In the genomic region with DNA sequence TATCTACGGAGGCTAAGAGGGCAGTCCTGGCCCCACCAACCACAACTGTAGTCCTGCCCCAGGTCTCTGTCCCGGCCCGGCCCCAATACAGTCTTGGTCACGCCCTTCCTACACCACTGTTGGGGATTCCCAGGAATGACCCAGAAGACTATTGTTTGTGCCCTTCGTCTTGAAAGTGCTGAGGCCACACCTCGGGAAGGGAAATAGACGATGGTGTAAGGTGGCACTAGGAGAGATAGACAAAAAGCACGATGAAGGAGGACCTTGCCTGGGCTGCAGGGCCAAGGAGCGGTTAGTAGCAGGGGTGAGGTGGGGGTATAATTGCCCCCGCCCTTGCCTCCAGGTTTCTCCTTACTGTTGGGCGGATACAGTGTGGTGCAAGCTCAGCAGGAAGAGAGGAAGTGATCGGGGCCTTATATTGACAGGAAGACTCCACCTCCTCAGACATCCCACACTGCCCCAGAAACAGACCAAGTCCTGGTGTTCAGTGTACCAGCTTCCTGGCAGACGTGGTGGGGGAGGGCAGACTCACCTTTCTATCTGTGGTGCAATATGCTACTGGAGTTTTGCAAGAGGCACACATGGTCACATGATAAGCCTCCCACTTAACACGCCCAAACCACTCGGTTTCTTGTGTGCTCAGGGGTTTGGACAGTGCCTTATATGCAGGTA, we compare ENCODE assay signal across 10 mouse cellular contexts. TPM values are rescaled to one million over a fixed set of nuclear protein-coding genes. Genes with fewer than 3 reads are reported as not detected.
DNase-seq lines count a peak whose midpoint lies in the region; ATAC-seq and TF ChIP-seq lines count a peak whose summit lies in the region.
"Had no signal": no experiment of that assay in that cellular context is flagged by ENCODE, and none has a peak within 500 bp of the region (broad histone marks: within the 10 kb centered on the region; RNA-seq: fewer than 3 reads in every experiment).

A gene (minus strand): TSS at position 501 of the 672 bp plus-strand sequence.

- peak; percentile 70; the same call in 1 of the 2 replicates for TF ChIP-seq EP300 in ES-Bruce4 (IDR thresholded peaks at IDR 0.05; ENCODE audit: insufficient read depth, low read depth, low read length)

- H3K79me2 ChIP-seq in C2C12 (ENCODE audit: control insufficient read depth, insufficient read depth), result no peaks in the 10 kb centered on the region

- TF ChIP-seq CTCF in C2C12 (IDR thresholded peaks at IDR 0.05; ENCODE audit: control insufficient read depth, insufficient read depth, insufficient read length) (no peak), ES-Bruce4 (IDR thresholded peaks at IDR 0.05; ENCODE audit: low read depth, low read length) (no peak)

- H3K27me3 ChIP-seq in C2C12 (ENCODE audit: control insufficient read depth, insufficient read depth, insufficient read length), result no peaks in the 10 kb centered on the region
- H3K27me3 ChIP-seq in ES-Bruce4 (ENCODE audit: control insufficient read depth, insufficient read depth, low read length, poor library complexity, severe bottlenecking), result peaks cover 2% of the 10 kb centered on the region; the same call in 1 of the 2 replicates
- H3K27me3 ChIP-seq in intestine, embryonic 16.5 days (replicated peaks; ENCODE audit: control insufficient read depth, insufficient read depth, low read length), result no peaks in the 10 kb centered on the region

- 57% methylated on average over 15 of the region's 15 CpGs for WGBS in intestine, embryonic 16.5 days

- H3K36me3 ChIP-seq in C2C12 (ENCODE audit: control insufficient read depth, insufficient read depth) (no peaks in the 10 kb centered on the region), ES-Bruce4 (ENCODE audit: control insufficient read depth, insufficient read depth, low read length, poor library complexity, severe bottlenecking) (no peaks in the 10 kb centered on the region)
- no peaks in the 10 kb centered on the region for H3K36me3 ChIP-seq in intestine, embryonic 16.5 days (ENCODE audit: control insufficient read depth, insufficient read depth, low read length)

- DNase-seq in layer of hippocampus, postnatal 36 days, result no peak
- no peak for DNase-seq in right cerebral cortex, adult 2 months (ENCODE audit: low spot score in 2 of 2)
- no peak for DNase-seq in left cerebral cortex, postnatal 36 days (ENCODE audit: low spot score in 2 of 2)
- DNase-seq: kidney, postnatal 36 days had no signal

- no peak for TF ChIP-seq POLR2A in ES-Bruce4 (IDR thresholded peaks at IDR 0.05; ENCODE audit: insufficient read depth, low read length)

- intact Hi-C loops in left cerebral cortex, postnatal 36 days (cut with DNase I), result no loop called here

- peak; percentile 90 for ATAC-seq in intestine, embryonic 16.5 days
- ATAC-seq in megakaryocyte progenitor cell, adult 5-6 weeks (replicated peaks; ENCODE audit: poor library complexity), result peak; percentile 97
- no peak for ATAC-seq in frontal cortex, adult (ENCODE audit: low TSS enrichment)

- H3K4me1 ChIP-seq in ES-Bruce4 (ENCODE audit: control insufficient read depth, insufficient read depth, low read length), result peaks cover 17% of the 10 kb centered on the region
- H3K4me1 ChIP-seq in intestine, embryonic 16.5 days (ENCODE audit: control insufficient read depth, insufficient read depth, low read length), result peaks cover 15% of the 10 kb centered on the region

- peaks cover 7% of the 10 kb centered on the region for H3K9me3 ChIP-seq in ES-Bruce4 (replicated peaks; ENCODE audit: control insufficient read depth, insufficient read depth, low read length, poor library complexity, severe bottlenecking)
- no peaks in the 10 kb centered on the region for H3K9me3 ChIP-seq in intestine, embryonic 16.5 days (ENCODE audit: control insufficient read depth, low read length)

- peak within 1 kb of the TSS; percentile 27; the same call in 1 of the 2 replicates for H3K4me2 ChIP-seq in intestine, embryonic 16.5 days (ENCODE audit: low read depth, low read length)

- H3K4me3 ChIP-seq in C2C12 (ENCODE audit: insufficient read depth, poor library complexity, severe bottlenecking), result no peak within 1 kb of the TSS
- H3K4me3 ChIP-seq in ES-Bruce4 (ENCODE audit: low read depth, low read length), result peak within 1 kb of the TSS; percentile 26; the same call in 1 of the 2 replicates
- peak within 1 kb of the TSS; percentile 21 for H3K4me3 ChIP-seq in intestine, embryonic 16.5 days (ENCODE audit: low read length)

- no peaks in the 10 kb centered on the region for H3K79me3 ChIP-seq in C2C12 (ENCODE audit: low read depth)

- H3K9ac ChIP-seq in ES-Bruce4 (ENCODE audit: low read depth, poor library complexity, severe bottlenecking), result no peak within 1 kb of the TSS
- peak within 1 kb of the TSS; percentile 48 for H3K9ac ChIP-seq in intestine, embryonic 16.5 days (ENCODE audit: low read depth, low read length)

- peak within 1 kb of the TSS; percentile 7 for H3K27ac ChIP-seq in ES-Bruce4 (ENCODE audit: insufficient read depth, low read length)
- H3K27ac ChIP-seq in intestine, embryonic 16.5 days (ENCODE audit: low read length), result peak within 1 kb of the TSS; percentile 92

- no peak within 1 kb of the TSS for H3ac ChIP-seq in C2C12 (ENCODE audit: control insufficient read depth, insufficient read length, low read depth)

TF ChIP-seq in C2C12, 6 proteins besides CTCF, POLR2A, EP300 and RAD21:
- peak; percentile 15 for TF ChIP-seq CEBPB (IDR thresholded peaks at IDR 0.05; ENCODE audit: low read depth)
- no peak for TF ChIP-seq MYOD1 (IDR thresholded peaks at IDR 0.05; ENCODE audit: control insufficient read depth, insufficient read length, low read depth)
- TF ChIP-seq MYOG (IDR thresholded peaks at IDR 0.05; ENCODE audit: control insufficient read depth, extremely low read depth, insufficient read length), result no peak

RNA-seq across cellular contexts. Expression of the gene that starts here (rescaled TPM):
- polyA plus RNA-seq in C2C12 (2012; fragmentation: generic; extraction: Trizol) (0.09 TPM), ES-Bruce4 (2011; ENCODE audit: insufficient read depth, insufficient read length, low read depth, missing spikeins) (0.91 and 2.3 TPM in 2 replicates)
- 15.1 and 18.1 TPM in 2 replicates for polyA plus RNA-seq in intestine, embryonic 16.5 days (2015; fragmentation: Nextera tagmentation; extraction: Ambion mirVana)
- total RNA-seq in megakaryocyte progenitor cell, adult 5-6 weeks (2015), result 1.4 and 7.5 TPM in 2 replicates
- total RNA-seq in megakaryocyte progenitor cell, adult 5-6 weeks (2017), result 2.2 TPM in 2 replicates
- total RNA-seq in layer of hippocampus, postnatal 36 days (2021), result not detected
- total RNA-seq in left cerebral cortex, postnatal 36 days (2021), result not detected
- polyA plus RNA-seq: neural tube, embryonic 11.5 days had no signal
